Mouse (Mus musculus) liver, embryonic 13.5 days (tissue): ENCODE data around the gene Foxj2. TPM values are rescaled to one million over a fixed set of nuclear protein-coding genes. Genes with fewer than 3 reads are reported as not detected.

Experiments used
- ATAC-seq: fragments of 200-750 bp; cut with Nextera tagmentation; 2 replicates; pipeline ENCODE4 v1.8.0; 2017; ENCODE audit warnings: low read depth, mild to moderate bottlenecking, moderate number of reproducible peaks, moderate library complexity
- DNase-seq: peaks from one replicate; pipeline ENCODE4 v3.0.0; 2022
- H3K27ac ChIP-seq: fragments of 300-500 bp; sonication (generic); 2 replicates; pipeline ENCODE4 v1.5.1; 2015; ENCODE audit warnings: moderate library complexity, mild to moderate bottlenecking, inconsistent platforms
- H3K27me3 ChIP-seq: fragments of 300-500 bp; sonication (generic); 2 replicates; pipeline ENCODE4 v1.6.1; 2015; ENCODE audit warnings: mild to moderate bottlenecking, inconsistent platforms
- H3K36me3 ChIP-seq: fragments of 300-500 bp; sonication (generic); 2 replicates; pipeline ENCODE4 v1.6.1; 2015; ENCODE audit warnings: mild to moderate bottlenecking, inconsistent platforms
- H3K4me1 ChIP-seq: fragments of 300-500 bp; sonication (generic); replicated peaks from 2 replicates; pipeline ENCODE4 v1.6.1; 2015; ENCODE audit warnings: inconsistent platforms
- H3K4me2 ChIP-seq: fragments of 300-500 bp; sonication (generic); 2 replicates; pipeline ENCODE4 v1.6.1; 2015; ENCODE audit warnings: inconsistent platforms, mild to moderate bottlenecking, moderate library complexity
- H3K4me3 ChIP-seq: fragments of 300-500 bp; sonication (generic); replicated peaks from 2 replicates; pipeline ENCODE4 v1.5.1; 2015; ENCODE audit warnings: mild to moderate bottlenecking, inconsistent platforms
- H3K9ac ChIP-seq: fragments of 300-500 bp; sonication (generic); 2 replicates; pipeline ENCODE4 v1.6.1; 2015; ENCODE audit warnings: mild to moderate bottlenecking, inconsistent platforms
- H3K9me3 ChIP-seq: fragments of 300-500 bp; sonication (generic); replicated peaks from 2 replicates; pipeline ENCODE4 v1.6.1; 2016; ENCODE audit warnings: inconsistent platforms
- WGBS: fragments of 180-500 bp; shearing (Covaris S2); methylation state at CpG from one replicate; pipeline ENCODE4 v1.1.7; 2015; ENCODE audit not compliant: insufficient replicate concordance; 5-methylcytosine and 5-hydroxymethylcytosine counted together
- polyA plus RNA-seq: library from polyadenylated mRNA; unstranded; fragments of >200 nt; fragmentation: Nextera tagmentation; extraction: Ambion mirVana; gene quantifications from 2 replicates; pipeline ENCODE4 v1.2.1, GENCODE M21; 2015

The Foxj2 gene
- polyA plus RNA-seq, 1 experiment from 2014 or later, result 1.0 TPM

DNA sequence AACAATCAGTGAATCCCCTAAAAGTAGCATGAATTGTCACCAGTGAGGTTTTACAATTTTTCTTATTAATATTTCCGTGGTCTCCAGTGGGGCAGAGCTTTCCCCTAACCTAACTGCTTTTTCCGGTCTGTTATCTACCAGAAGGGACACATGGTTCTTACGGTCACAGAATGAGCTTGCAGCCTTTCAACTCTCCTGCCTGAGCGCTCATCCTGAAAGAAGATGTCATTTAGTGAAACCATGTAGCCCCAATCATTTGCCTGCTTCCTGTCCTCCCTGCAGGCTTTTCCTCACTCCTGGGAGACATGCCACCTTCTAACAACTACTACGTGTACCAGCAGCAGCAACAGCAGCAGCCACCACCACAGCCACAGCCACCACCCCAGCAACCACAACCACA is 17.8 kb downstream of the Foxj2 start:
- 72% methylated on average over 5 of the region's 5 CpGs for WGBS
- no peaks in the 10 kb centered on the region for H3K27me3 ChIP-seq
- no peak overlapping the region for H3K4me3 ChIP-seq
- no peak overlapping the region for H3K4me2 ChIP-seq
- no peak for DNase-seq
- ATAC-seq, result no peak
- no peak overlapping the region for H3K27ac ChIP-seq
- no peaks in the 10 kb centered on the region for H3K4me1 ChIP-seq
- no peak overlapping the region for H3K9ac ChIP-seq
- H3K9me3 ChIP-seq, result no peaks in the 10 kb centered on the region
- H3K36me3 ChIP-seq, result peaks cover 71% of the 10 kb centered on the region

DNA sequence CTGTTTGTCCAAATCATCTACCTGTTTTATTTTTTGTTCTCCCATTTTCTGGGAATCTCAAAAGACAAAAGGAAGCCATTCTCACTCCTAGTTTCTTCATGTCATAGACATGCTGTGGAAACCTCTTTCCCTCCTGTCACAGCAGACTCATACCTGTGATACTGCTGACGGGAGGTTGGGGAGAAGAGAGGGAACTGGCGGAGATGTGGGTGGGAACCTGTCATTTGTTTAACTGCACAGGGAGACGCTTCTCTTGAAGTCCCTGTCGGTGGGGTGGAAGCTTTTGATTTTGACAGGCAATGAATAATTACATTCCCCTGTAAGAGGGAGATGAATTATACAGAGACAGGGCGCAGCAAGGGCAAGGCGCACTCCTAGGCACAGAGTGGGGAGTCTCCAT is 24.0 kb downstream of the Foxj2 start:
- Histone ChIP-seq H3K4me3 (no peak overlapping the region), H3K9me3 (no peaks in the 10 kb centered on the region), H3K36me3 (peaks cover 50% of the 10 kb centered on the region), H3K9ac (no peak overlapping the region), H3K4me1 (no peaks in the 10 kb centered on the region), H3K27me3 (no peaks in the 10 kb centered on the region), H3K4me2 (no peak overlapping the region), H3K27ac (no peak overlapping the region)
- DNase-seq (no peak), ATAC-seq (no peak)
- 76% methylated on average over 6 of the region's 6 CpGs for WGBS

DNA sequence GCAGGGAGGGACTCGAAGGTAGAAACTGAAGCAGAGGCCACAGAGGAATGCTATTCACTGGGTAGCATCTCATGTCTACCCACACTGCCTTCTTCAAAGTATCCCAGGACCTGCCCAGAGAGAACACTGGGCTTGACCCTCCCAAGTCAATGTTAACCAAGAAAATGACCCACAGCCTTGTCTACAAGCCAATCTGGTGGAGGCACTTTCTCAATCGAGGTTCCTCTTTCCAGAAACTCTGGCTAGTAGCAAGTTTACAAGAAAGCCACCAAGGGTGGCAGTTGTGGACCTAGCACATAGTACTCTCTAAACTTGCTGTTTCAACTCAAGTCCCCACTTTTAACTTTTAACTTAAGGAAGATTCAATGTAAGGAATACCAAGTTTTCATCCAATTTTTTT is 33.0 kb downstream of the Foxj2 start:
- Histone ChIP-seq H3K27ac (no peak overlapping the region), H3K9ac (no peak overlapping the region), H3K36me3 (no peaks in the 10 kb centered on the region), H3K27me3 (no peaks in the 10 kb centered on the region), H3K9me3 (no peaks in the 10 kb centered on the region), H3K4me2 (no peak overlapping the region), H3K4me1 (peaks cover 7% of the 10 kb centered on the region), H3K4me3 (no peak overlapping the region)
- ATAC-seq (no peak), DNase-seq (no peak)
- WGBS, result 41% methylated on average over 2 of the region's 2 CpGs

DNA sequence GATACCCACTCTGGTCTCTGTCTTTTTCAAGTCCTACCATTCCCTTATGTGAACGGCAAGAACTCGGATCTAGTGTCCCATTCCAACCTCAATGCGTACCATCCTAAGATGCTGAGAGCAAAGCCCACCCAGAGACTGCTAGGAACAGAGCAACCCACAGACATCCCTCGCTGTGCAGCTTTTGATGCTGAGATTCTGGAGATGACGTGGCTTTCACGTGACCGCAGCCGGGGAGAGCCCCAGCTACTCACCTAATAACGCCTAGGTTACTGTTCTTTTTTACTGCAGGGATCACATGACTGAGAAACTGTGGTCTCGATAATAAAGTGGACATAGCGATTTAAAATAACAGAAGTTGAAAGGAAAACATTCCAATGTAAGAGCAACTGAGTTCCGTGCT is 34.8 kb downstream of the Foxj2 start:
- Histone ChIP-seq H3K4me3 (no peak overlapping the region), H3K9ac (no peak overlapping the region), H3K9me3 (no peaks in the 10 kb centered on the region), H3K4me1 (peaks cover 7% of the 10 kb centered on the region), H3K36me3 (no peaks in the 10 kb centered on the region), H3K27me3 (no peaks in the 10 kb centered on the region), H3K27ac (no peak overlapping the region), H3K4me2 (no peak overlapping the region)
- WGBS, result 70% methylated on average over 12 of the region's 12 CpGs
- no peak for ATAC-seq
- DNase-seq, result no peak

GRCm38 (mm10) chr6:122855955-122856354 is 36.2 kb downstream of the Foxj2 start, which contains the start of gene C3ar1:
Gene C3ar1, minus strand, starts transcription at chr6:122856161.
- peak; percentile 17 for DNase-seq
- peak; percentile 66 for ATAC-seq
- no peak within 1 kb of the TSS for H3K9ac ChIP-seq
- no peak within 1 kb of the TSS for H3K4me2 ChIP-seq
- peaks cover 7% of the 10 kb centered on the region for H3K4me1 ChIP-seq
- peaks cover 2% of the 10 kb centered on the region; the same call in 1 of the 2 replicates for H3K9me3 ChIP-seq
- no peak within 1 kb of the TSS for H3K4me3 ChIP-seq
- 10% methylated on average over 7 of the region's 7 CpGs for WGBS
- no peaks in the 10 kb centered on the region for H3K27me3 ChIP-seq
- H3K27ac ChIP-seq, result no peak within 1 kb of the TSS
- no peaks in the 10 kb centered on the region for H3K36me3 ChIP-seq

DNA sequence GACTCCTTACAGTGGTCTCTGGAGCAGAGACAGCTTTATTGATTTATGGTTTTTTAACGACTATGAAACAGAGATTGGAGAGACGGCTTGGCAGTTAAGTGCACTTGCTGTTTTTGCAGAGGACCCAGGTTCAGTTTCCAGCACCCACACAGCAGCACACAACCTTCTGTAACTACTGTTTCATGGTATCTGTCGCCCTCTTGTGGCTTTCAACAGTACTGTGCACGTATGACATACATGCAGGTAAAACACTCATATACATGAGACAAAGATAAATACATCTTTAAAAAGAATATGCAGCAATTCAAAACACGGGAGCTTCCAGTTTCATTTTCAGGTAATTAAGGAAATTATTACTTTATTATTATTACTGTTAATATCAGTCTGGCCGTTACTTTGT is 42.7 kb downstream of the Foxj2 start:
- Histone ChIP-seq H3K4me1 (no peaks in the 10 kb centered on the region), H3K4me3 (no peak overlapping the region), H3K27ac (no peak overlapping the region), H3K4me2 (no peak overlapping the region), H3K9me3 (peaks cover 17% of the 10 kb centered on the region), H3K9ac (no peak overlapping the region), H3K36me3 (no peaks in the 10 kb centered on the region), H3K27me3 (no peaks in the 10 kb centered on the region)
- ATAC-seq, result no peak
- 63% methylated on average over 6 of the region's 6 CpGs for WGBS
- no peak for DNase-seq

GRCm38 (mm10) chr6:122862871-122863270 is 43.2 kb downstream of the Foxj2 start:
- Histone ChIP-seq H3K9me3 (peaks cover 17% of the 10 kb centered on the region), H3K4me1 (no peaks in the 10 kb centered on the region), H3K4me2 (no peak overlapping the region), H3K9ac (no peak overlapping the region), H3K27me3 (no peaks in the 10 kb centered on the region), H3K27ac (no peak overlapping the region), H3K36me3 (no peaks in the 10 kb centered on the region), H3K4me3 (no peak overlapping the region)
- 58% methylated on average over 1 of the region's 1 CpGs for WGBS
- DNase-seq (no peak), ATAC-seq (no peak)

- H3K36me3 ChIP-seq, result no peaks in the 10 kb centered on the region
- H3K9me3 ChIP-seq, result no peaks in the 10 kb centered on the region
- H3K4me3 ChIP-seq, result no peak overlapping the region
- no peak overlapping the region for H3K4me2 ChIP-seq
- no peak overlapping the region for H3K9ac ChIP-seq
- DNase-seq (no peak), ATAC-seq (no peak)
- H3K27ac ChIP-seq, result no peak overlapping the region
- 61% methylated on average over 4 of the region's 4 CpGs for WGBS
- H3K4me1 ChIP-seq, result no peaks in the 10 kb centered on the region
- no peaks in the 10 kb centered on the region for H3K27me3 ChIP-seq
These were observed 48.2 kb downstream of the Foxj2 start for GRCm38 (mm10) chr6:122867914-122868313.

DNA sequence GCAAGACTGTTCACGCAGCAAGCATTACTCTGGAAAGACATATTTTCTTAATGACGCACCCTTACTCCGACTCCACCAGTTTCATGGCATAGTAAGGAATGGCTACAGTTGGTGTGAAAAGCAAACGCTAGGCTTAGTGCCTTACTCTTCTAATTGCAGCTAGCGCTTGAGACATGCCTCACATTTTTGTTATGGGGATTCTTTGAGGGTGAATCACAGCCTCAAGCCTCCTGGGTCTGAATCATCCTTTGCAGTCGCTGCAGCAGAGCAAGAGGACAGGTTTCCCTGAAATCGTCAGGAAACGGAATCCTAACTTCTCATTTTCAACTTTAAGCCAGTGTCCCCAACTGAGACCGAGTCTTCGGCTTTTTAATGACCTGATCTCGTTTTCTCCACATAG is 50.1 kb downstream of the Foxj2 start:
- no peak overlapping the region for H3K4me2 ChIP-seq
- WGBS, result 62% methylated on average over 11 of the region's 11 CpGs
- no peak for ATAC-seq

DNA sequence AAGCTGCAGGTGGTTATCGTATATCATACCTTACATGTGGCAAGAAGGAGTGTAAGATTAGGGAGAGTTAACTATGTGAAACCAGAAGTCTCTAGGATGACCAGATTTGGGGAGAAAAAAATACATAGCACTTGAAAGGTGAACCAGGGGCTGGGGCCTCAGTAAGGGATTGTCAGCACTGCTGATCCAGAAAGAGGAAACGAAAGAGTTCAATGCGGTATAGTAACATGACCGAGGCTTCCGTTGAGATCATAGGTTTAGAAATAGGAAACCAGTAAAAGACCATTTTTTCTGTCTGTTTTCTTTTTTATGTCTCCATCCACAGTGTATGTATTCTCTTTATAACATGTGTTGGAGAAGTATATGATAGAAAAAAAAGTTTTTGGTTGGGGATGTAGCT is 53.1 kb downstream of the Foxj2 start:
- Histone ChIP-seq H3K4me1 (peaks cover 27% of the 10 kb centered on the region), H3K4me3 (no peak overlapping the region), H3K27ac (no peak overlapping the region), H3K27me3 (no peaks in the 10 kb centered on the region), H3K9ac (no peak overlapping the region), H3K36me3 (peaks cover 14% of the 10 kb centered on the region), H3K4me2 (no peak overlapping the region), H3K9me3 (no peaks in the 10 kb centered on the region)
- ATAC-seq (no peak), DNase-seq (no peak)
- 64% methylated on average over 5 of the region's 5 CpGs for WGBS

More for the DNA sequence above, 50.1 kb downstream of the Foxj2 start:
- peaks cover 4% of the 10 kb centered on the region for H3K4me1 ChIP-seq
- H3K27me3 ChIP-seq, result no peaks in the 10 kb centered on the region
- no peak overlapping the region for H3K27ac ChIP-seq
- DNase-seq, result no peak
- H3K4me3 ChIP-seq, result no peak overlapping the region
- H3K9me3 ChIP-seq, result no peaks in the 10 kb centered on the region
- H3K36me3 ChIP-seq, result no peaks in the 10 kb centered on the region
- no peak overlapping the region for H3K9ac ChIP-seq

GRCm38 (mm10) chr6:122873871-122874719 is 54.4 kb downstream of the Foxj2 start, which contains the start of gene Necap1:
Gene Necap1, plus strand, starts transcription at chr6:122874474.
- H3K4me1 ChIP-seq, result peaks cover 39% of the 10 kb centered on the region
- peak within 1 kb of the TSS; percentile 71 for H3K4me2 ChIP-seq
- WGBS, result 6% methylated on average over 43 of the region's 43 CpGs
- H3K9me3 ChIP-seq, result no peaks in the 10 kb centered on the region
- ATAC-seq (peak; percentile 97), DNase-seq (peak; percentile 91)
- H3K27me3 ChIP-seq, result no peaks in the 10 kb centered on the region
- peak within 1 kb of the TSS; percentile 91 for H3K4me3 ChIP-seq
- peak within 1 kb of the TSS; percentile 88 for H3K9ac ChIP-seq
- H3K36me3 ChIP-seq, result peaks cover 27% of the 10 kb centered on the region
- H3K27ac ChIP-seq, result peak within 1 kb of the TSS; percentile 82
